25 mouse cellular contexts compared by ENCODE assay signal in genomic region chr15:60892976-60893463, GRCm38 (mm10). TPM values are rescaled to one million over a fixed set of nuclear protein-coding genes. Genes with fewer than 3 reads are reported as not detected.
DNase-seq lines count a peak whose midpoint lies in the region; ATAC-seq and TF ChIP-seq lines count a peak whose summit lies in the region.
"Had no signal": no experiment of that assay in that cellular context is flagged by ENCODE, and none has a peak within 500 bp of the region (broad histone marks: within the 10 kb centered on the region; RNA-seq: fewer than 3 reads in every experiment).

No protein-coding gene starts in this region.

- no peak for ATAC-seq in kidney, embryonic 15.5 days (replicated peaks; ENCODE audit: low FRiP score)
- ATAC-seq: forebrain, embryonic 14.5 days had no signal

- H3K27me3 ChIP-seq in heart, adult 2 months (ENCODE audit: control insufficient read depth, insufficient read depth, low read length): no peaks in the 10 kb centered on the region
- H3K27me3 ChIP-seq in kidney, embryonic 15.5 days: no peaks in the 10 kb centered on the region
- H3K27me3 ChIP-seq: hindbrain, embryonic 13.5 days had no signal

- H3K27ac ChIP-seq in heart, adult 2 months: peak overlapping the region; percentile 61
- no peak overlapping the region for H3K27ac ChIP-seq in kidney, embryonic 15.5 days
- H3K27ac ChIP-seq: hindbrain, embryonic 13.5 days; midbrain, embryonic 10.5 days had no signal

- TF ChIP-seq POLR2A in heart, adult 2 months (IDR thresholded peaks at IDR 0.05; ENCODE audit: insufficient read depth, low read depth, low read length): no peak

- no peak for DNase-seq in heart, adult 2 months
- no peak for DNase-seq in heart, postnatal 25 days (ENCODE audit: low spot score)
- DNase-seq in kidney, postnatal 36 days: peak; percentile 14 to 35
- DNase-seq in 416B (ENCODE audit: low read depth) (peak; percentile 23), adipocyte (ENCODE audit: low spot score) (peak; percentile 31)
- DNase-seq in spleen, postnatal 4 days (ENCODE audit: low spot score in 2 of 2): no peak
- DNase-seq in cerebellum, adult 11 months: no peak
- DNase-seq: cerebellum, adult 18-20 months; layer of hippocampus, postnatal 36 days; liver; thymus, postnatal 36 days had no signal

- intact Hi-C loops in heart, adult 2 months (cut with DNase I): loop anchor here (1.0 to 5.0 kb wide), 2 partner anchors 71 to 114 kb away; no protein-coding TSS in a partner anchor
- intact Hi-C loops in heart, postnatal 25 days (cut with DNase I): no loop called here

- peaks cover 3% of the 10 kb centered on the region; the same call in 1 of the 2 replicates for H3K4me1 ChIP-seq in heart, adult 2 months (ENCODE audit: control insufficient read depth, insufficient read depth, low read length)
- no peaks in the 10 kb centered on the region for H3K4me1 ChIP-seq in kidney, embryonic 15.5 days
- H3K4me1 ChIP-seq: hindbrain, embryonic 13.5 days had no signal

- H3K36me3 ChIP-seq in heart, adult 2 months (ENCODE audit: control insufficient read depth, insufficient read depth, low read length): peaks cover 7% of the 10 kb centered on the region
- no peaks in the 10 kb centered on the region for H3K36me3 ChIP-seq in kidney, embryonic 15.5 days
- H3K36me3 ChIP-seq: hindbrain, embryonic 13.5 days; midbrain, embryonic 10.5 days had no signal

- H3K79me2 ChIP-seq in heart, adult 2 months (replicated peaks; ENCODE audit: control insufficient read depth, insufficient read depth, low read length): no peaks in the 10 kb centered on the region

- no peak for TF ChIP-seq CTCF in heart, adult 2 months (IDR thresholded peaks at IDR 0.05)

- no peak overlapping the region for H3K4me2 ChIP-seq in kidney, embryonic 15.5 days
- H3K4me2 ChIP-seq: hindbrain, embryonic 13.5 days had no signal

- WGBS in heart, adult 2 months: 14% methylated on average over 3 of the region's 3 CpGs
- WGBS in kidney, embryonic 15.5 days: 65% methylated on average over 3 of the region's 3 CpGs

- no peaks in the 10 kb centered on the region for H3K9me3 ChIP-seq in kidney, embryonic 15.5 days (replicated peaks)
- H3K9me3 ChIP-seq: hindbrain, embryonic 13.5 days; midbrain, embryonic 10.5 days had no signal

- TF ChIP-seq EP300 in heart, adult 2 months (IDR thresholded peaks at IDR 0.05; ENCODE audit: insufficient read depth, low read depth, low read length): no peak

- peak overlapping the region; percentile 21; the same call in 1 of the 2 replicates for H3K4me3 ChIP-seq in heart, adult 2 months
- H3K4me3 ChIP-seq in kidney, embryonic 15.5 days (replicated peaks): no peak overlapping the region
- H3K4me3 ChIP-seq: erythroblast, embryonic 14.5 days; hindbrain, embryonic 13.5 days; midbrain, embryonic 10.5 days had no signal

- no peak overlapping the region for H3K9ac ChIP-seq in heart, adult 2 months (ENCODE audit: low read depth, low read length)
- no peak overlapping the region for H3K9ac ChIP-seq in kidney, embryonic 15.5 days
- H3K9ac ChIP-seq: hindbrain, embryonic 13.5 days had no signal

RNA-seq across cellular contexts. Expression of gene A1bg, which starts 29.8 kb away (rescaled TPM):
- not detected for total RNA-seq in heart, adult 2 months (2021)
- polyA plus RNA-seq in heart, adult 2 months (2012; rRNA removed): 0.23 TPM in 1 of 2 replicates, not detected in the other
- not detected for total RNA-seq in heart, postnatal 25 days (2021)
- not detected in 2 replicates for polyA plus RNA-seq in kidney, embryonic 15.5 days (2015; fragmentation: Nextera tagmentation; extraction: Ambion mirVana)
- total RNA-seq: ES-E14; layer of hippocampus, adult 18-20 months; layer of hippocampus, postnatal 36 days; left cerebral cortex, postnatal 36 days had no signal
- polyA plus RNA-seq: brain, embryonic 14.5 days; embryonic facial prominence, embryonic 11.5 days; erythroblast, embryonic 14.5 days; forebrain, embryonic 14.5 days; heart, embryonic 14.5 days; hindbrain, embryonic 13.5 days; intestine, embryonic 14.5 days; lung, embryonic 16.5 days; midbrain, embryonic 10.5 days; neural tube, embryonic 14.5 days had no signal

RNA-seq across cellular contexts. Expression of gene Fam84b, which starts 39.4 kb away (rescaled TPM):
- 1 to 10 TPM; 4.7 to 6.6 TPM for total RNA-seq in heart, adult 2 months (2021)
- polyA plus RNA-seq in heart, adult 2 months (2012; rRNA removed): 3.9 and 6.9 TPM in 2 replicates
- total RNA-seq in heart, postnatal 25 days (2021): 10 to 100 TPM in 1 of 2 experiments, 1 to 10 TPM in 1; 8.6 to 10.5 TPM
- polyA plus RNA-seq in kidney, embryonic 15.5 days (2015; fragmentation: Nextera tagmentation; extraction: Ambion mirVana): 23.5 and 24.9 TPM in 2 replicates

Comparison
In these comparisons a context has a peak if more than half of its experiments do, and no peak if none do; other contexts are left out.
1. DNase-seq: peak in kidney, postnatal 36 days (2 of 2), 416B (single experiment) and adipocyte (single experiment); none in heart, adult 2 months (0 of 2), heart, postnatal 25 days (single experiment), spleen, postnatal 4 days (0 of 2) and cerebellum, adult 11 months (single experiment).